Mouse (Mus musculus): Measurements from ENCODE around the gene Cfb.
"Not testable (repeated sequence)": the region's sequence is repeated elsewhere in the genome, so short reads cannot be mapped to it uniquely, and the experiment has no call there.

DNA sequence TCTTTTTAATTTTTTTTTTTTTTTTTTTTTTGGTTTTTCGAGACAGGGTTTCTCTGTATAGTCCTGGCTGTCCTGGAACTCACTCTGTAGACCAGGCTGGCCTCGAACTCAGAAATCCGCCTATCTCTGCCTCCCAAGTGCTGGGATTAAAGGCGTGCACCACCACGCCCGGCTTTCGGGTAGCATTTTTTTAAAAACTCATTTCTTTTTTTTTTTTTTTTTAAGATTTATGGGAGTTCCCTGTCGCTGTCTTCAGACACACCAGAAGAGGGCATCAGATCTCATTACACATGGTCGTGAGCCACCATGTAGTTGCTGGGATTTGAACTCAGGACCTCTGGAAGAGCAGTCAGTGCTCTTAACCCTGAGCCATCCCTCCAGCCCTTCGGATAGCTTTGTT, 39.6 kb upstream of the Cfb start:
- not testable (repeated sequence) for TF ChIP-seq CTCF (IDR thresholded peaks at IDR 0.05; ENCODE audit: extremely low read depth, insufficient read length, insufficient replicate concordance, low read depth, low read length); POLR2A (IDR thresholded peaks at IDR 0.05; ENCODE audit: low read depth, low read length)
